Mouse (Mus musculus) spleen, adult 2 months (tissue): ENCODE data around the gene Krt25.

Experiments used
- CTCF ChIP-seq: fragments of 200-500 bp; IDR thresholded peaks from 2 replicates; pipeline ENCODE4 v1.5.1; 2011; ENCODE audit warnings: mild to moderate bottlenecking, inconsistent platforms; ENCODE audit not compliant: insufficient read depth, insufficient read length, insufficient replicate concordance; ENCODE audit errors: extremely low read depth
- POLR2A ChIP-seq: fragments of 200-500 bp; IDR thresholded peaks from 2 replicates; pipeline ENCODE4 v1.6.1; 2011; ENCODE audit warnings: low read depth, low read length, inconsistent platforms

- TF ChIP-seq CTCF, result peak; percentile 46; the same call in 1 of the 2 replicates
- TF ChIP-seq POLR2A, result no peak
Measured at GRCm38 (mm10) chr11:99307579-99307978, 15.2 kb downstream of the Krt25 start.
